Mouse (Mus musculus): Measurements from ENCODE around the gene Tpm4.
A peak's percentile ranks its signal among the peaks of the same experiment; 100 is the strongest.

Tpm4 gene

DNA sequence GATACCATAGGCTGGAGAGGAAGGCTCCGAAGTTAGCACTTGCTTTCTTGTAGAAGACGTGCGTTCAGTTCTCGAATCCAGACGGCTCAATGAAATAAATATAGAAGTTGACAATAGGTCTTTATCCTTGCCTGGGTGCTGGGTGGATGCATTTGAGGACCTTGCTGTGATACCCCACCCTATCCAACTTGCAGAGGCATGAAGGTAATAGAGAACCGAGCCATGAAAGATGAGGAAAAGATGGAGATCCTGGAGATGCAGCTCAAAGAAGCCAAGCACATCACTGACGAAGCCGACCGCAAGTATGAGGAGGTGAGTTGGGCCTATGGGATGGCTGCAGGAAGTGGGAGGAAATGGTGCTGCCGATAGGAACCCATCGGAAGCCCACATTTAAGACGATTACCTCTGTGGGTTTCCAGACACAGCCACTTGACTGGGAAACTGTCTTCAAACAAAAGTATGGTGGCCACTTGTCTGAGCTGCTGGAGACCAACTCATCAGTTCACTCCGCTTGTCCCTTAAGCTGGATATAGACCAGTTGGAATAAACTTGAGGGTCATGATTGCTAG is 8.6 kb downstream of the Tpm4 start:
- DNase-seq = no peak

DNA sequence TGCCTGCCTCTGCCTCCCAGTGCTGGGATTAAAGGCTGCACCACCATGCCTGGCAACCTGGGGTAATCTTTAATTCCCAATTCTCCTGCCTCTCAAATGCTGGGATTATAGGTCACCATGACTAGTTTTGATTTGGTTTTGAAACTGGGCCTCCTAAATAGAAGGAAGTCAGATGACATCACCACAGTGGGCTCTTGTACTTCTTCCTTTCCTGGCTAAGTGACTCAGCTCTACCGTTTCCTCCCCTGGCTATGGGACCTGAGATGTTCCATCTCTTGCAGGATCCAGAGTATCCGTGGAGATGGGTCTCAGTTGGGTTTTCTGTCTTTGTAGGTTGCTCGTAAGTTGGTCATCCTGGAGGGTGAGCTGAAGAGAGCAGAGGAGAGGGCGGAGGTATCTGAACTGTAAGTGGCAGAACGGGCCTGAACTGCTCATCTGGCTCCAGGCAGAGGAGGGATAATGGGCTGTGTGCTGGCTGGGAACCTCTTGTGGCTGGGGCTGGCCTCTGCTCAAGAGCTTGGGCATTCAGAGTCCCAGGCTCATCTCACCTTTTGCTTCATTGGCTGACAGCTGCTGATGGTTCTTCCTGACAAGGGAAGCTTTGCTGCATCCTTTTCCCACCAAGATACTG is 9.7 kb downstream of the Tpm4 start:
- DNase-seq = no peak

DNA sequence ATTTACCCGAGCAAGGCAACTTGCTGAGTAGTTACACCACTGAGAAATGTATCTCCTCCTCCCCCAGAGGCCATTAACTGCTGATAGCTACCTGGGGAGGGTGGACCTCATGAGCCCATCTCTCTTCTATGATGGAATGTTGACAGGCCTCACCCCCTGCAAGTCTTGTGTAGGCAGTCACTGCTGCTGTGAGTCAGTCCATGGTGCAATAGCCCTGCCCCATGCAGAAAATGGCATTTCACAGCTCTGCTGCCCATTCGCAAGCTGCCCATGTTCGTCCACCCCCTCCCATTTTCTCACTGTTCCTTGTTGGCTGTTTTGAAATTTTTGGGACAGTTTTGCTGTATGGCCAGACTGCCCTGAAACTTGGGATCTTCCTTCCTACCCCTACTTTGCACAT is 10.7 kb downstream of the Tpm4 start:
- DNase-seq = no peak

DNA sequence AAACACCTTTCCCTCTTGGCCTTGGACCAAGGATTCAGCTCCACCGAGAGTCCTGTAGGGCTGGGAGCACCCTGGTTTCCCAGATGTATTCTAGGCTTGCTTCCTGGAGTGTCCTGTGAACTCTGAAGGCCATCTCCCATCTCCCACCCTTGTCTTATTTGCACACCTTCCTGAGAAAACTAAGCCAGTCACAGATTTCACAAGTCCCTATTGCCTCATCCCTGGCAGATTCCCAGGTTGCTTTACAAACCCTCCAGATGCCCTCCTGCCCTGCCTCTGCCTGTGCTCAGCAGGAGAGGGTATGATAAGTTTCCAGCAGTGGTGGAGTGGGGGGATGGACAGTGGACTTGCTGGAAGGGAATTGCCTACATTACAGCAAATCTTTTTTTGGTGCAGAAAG is 11.3 kb downstream of the Tpm4 start:
- DNase-seq = no peak

DNA sequence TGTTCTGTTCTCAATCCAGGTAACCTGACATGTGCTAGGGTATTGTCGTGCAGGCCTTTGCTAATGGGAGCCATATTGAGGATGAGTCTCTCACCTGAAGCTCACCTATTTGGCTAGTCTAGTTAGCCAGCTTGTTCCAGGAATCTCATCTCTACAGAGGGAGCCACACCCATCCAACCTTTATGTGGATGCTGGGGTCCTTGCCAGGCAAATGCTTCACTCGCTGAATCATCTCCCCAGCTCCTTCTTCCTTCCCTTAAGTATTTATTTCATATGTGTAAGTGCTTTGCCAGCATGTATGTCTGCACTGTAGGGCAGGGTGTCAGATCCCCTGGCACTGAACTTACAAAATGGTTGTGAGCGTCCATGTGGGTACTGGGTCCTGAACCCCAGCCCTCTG is 11.8 kb downstream of the Tpm4 start:
- DNase-seq = no peak

DNA sequence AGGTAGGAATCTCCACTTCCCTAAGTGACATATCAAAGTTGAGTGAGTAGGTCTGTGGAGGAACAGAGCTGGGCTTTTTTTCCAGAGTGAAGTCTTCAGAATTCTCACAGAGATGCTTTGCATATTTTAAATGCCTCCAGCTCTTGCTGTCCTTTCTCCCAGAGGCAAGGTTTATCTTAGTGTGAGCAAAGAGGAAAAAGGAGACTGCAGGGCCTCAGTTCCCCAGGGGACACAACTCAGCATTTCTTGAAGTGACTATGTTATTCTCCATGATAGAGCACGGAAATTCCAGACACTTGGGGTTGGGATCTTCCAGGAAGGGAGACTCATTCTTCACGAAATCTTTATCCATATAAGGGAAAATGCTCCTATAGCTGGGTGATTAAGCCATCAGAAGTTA is 12.5 kb downstream of the Tpm4 start:
- no peak for DNase-seq

DNA sequence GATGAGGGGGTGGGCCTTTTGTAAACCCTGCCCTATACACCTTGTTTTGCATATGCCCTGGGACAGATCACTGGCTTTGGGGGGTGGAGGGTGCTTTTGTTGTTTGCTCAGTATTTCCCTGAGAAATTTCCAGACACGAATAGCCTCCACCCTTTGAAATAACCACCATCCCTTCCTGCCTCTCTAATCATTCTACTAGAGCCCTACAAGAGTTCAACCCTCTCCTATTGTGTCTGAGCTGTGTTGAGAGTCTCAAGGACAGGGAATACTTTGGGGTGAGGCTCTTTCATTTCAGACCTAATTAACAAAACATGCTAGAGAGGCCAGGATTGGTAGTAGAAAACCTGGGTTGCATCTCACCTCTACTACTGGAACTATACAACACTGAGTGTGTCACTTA is 14.3 kb downstream of the Tpm4 start:
- no peak for DNase-seq

DNA sequence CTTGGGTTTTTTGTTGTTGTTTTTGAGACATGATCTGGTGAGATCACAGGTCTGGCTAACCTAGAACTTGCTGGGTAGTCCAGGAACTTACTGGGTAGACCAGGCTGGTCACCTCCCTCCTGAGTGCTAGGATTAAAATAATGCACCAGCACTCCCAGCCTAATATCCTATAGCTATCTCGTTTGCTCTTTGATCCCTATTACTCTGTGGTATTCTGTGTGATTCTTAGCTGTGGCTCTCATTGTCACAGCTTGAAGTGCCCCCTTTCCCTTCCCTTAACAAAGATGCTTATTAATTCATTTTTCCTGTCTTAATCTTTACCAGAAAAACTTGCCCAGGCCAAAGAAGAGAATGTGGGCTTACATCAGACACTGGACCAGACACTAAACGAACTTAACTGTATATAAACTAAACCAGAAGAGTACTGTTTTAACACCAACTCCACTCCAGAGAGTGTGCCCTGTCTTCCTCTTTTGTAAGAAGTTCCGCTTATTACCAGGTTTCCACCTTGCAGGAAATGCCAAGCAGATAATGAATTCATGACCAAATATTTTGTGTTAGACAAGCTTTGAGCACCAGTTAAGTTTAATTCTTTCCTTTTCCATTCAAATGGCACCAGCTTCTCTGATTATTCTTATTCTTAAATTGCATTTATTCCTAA is 16.8 kb downstream of the Tpm4 start:
- DNase-seq = no peak

DNA sequence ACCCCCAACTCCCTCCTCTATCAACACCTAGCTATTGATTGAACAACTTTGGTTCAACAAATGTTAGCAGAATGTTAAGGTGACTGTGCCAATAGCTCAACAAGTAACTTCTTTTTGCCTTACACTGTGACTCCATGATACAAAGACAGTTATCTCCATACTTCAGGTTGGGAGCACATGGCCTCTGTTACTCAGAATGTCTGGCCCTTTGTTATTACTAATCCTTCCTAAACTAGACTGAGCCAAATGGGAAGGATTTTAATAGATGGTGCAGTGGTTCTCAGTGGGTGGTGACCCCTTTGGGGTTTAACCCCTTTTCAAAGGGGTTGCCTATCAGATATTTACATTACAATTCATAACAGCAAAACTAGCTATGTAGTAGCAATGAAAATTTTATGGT is 18.6 kb downstream of the Tpm4 start:
- no peak for DNase-seq

DNA sequence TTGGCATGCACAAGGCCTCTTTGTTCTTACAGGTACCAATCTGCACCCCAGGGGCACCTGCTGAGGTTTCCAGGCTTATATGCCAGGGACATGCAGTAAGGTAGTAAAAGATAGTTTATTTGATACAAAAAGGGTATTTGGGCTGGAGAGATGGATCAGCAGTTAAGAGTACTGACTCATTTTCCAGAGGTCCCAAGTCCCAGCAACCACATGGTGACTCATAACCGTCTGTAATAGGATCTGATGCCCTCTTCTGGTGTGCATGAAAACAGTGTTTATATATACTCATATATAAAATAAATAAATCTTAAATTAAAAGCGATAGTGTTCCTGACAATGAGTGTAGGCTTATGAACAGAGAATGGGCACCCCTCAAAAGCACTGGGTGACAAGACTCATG is 23.3 kb downstream of the Tpm4 start:
- no peak for DNase-seq

DNA sequence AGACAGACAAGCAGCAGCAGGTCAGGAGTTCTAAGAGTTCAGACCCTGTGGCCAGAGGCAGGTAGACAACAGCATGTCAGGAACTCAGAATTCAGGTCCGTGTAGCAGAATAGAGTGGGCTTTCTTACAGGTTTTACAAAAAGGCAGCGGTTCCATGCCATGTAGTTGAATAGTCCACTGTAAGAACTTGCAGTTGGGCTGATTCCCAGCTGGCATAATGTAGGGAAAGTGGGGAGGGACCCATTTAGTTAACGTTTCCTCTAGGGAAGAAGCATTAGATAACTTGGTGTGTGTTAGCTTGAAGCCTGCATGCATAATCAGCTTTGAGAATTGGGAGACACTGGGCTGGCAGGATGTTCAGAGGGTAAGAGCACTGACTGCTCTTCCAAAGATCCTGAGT is 24.0 kb downstream of the Tpm4 start:
- DNase-seq = no peak

DNA sequence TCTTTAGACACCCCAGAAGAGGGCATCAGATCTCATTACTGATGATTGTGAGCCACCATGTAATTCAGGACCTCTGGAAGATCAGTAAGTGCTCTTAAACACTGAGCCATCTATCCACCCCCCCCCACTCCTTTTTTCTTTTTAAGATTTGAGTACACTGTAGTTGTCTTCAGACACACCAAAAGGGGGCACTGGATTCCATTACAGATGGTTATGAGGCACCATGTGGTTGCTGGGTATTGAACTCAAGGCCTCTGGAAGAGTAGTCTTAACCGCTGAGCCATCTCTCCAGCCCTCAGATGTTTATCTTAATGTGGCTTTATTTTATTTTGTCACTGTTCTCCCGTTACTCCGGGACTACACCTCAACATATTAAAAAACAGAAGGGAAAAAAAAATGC is 25.2 kb downstream of the Tpm4 start:
- no peak for DNase-seq

DNA sequence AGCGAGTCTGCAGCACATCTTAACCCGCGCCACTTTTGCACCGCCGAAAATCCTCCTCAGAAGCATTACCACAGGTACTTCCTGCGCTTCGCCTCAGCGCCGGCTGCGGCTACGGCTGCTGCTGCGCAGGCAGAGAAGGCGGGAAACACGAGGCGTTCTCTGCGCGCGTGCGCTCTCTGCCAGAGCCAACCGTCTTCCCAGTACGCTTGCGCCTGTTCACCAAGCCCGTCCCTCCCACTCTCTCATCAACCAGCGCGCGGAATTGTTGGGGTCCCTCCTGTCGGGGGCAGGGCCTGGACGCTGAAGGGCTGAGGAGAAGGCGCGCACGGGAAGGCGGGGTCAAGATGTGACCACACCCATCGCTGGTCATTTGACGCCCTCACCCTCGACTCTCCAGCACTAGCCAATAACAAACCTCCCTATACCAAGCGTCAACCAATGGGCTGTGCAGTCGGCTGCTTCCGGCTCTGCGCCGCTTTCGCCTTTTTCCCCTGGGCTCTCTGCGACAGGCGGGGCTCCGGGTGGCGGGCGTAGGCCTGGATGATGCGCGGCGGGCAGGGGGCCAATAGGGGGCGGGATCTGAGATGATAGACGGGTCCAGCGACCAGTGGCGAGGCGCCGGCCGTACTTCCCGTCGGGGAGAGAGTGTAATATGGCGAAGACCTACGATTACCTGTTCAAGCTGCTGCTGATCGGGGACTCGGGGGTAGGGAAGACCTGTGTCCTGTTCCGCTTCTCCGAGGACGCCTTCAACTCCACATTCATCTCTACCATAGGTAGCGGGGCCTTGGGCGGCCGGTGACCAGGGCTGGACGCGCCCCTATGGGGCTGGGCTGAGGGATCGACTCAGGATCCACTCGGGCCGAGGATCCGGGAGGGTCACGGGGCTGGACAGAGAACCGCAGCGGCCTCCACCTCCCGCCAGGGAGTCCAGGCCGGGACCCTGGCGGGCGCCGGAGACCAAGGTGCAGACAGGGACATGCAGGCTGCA is 26.2 kb downstream of the Tpm4 start, which contains the start of gene Rab8a:
TSS of gene Rab8a (plus strand) at position 494 of the 991 bp plus-strand sequence.
- peak; percentile 100 for DNase-seq

DNA sequence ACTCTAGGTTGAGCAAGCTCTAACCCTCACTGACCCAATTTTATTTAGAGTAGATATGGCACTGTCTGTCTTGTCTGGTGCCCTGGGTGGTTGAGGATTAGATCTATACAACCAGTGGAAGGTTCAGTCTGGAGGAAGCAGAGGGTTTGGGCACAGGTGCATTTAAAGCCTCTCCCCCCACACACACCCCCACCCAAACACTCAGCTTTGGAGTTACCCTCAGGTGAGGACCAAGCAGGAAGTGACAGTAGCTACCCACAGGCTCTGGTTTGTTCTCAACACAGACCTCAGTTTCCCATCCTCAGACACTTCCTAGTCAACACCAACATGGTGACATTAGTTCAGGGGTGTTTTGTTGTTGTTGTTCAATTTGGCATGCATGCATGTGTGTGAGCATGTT is 28.0 kb downstream of the Tpm4 start:
- no peak for DNase-seq

DNA sequence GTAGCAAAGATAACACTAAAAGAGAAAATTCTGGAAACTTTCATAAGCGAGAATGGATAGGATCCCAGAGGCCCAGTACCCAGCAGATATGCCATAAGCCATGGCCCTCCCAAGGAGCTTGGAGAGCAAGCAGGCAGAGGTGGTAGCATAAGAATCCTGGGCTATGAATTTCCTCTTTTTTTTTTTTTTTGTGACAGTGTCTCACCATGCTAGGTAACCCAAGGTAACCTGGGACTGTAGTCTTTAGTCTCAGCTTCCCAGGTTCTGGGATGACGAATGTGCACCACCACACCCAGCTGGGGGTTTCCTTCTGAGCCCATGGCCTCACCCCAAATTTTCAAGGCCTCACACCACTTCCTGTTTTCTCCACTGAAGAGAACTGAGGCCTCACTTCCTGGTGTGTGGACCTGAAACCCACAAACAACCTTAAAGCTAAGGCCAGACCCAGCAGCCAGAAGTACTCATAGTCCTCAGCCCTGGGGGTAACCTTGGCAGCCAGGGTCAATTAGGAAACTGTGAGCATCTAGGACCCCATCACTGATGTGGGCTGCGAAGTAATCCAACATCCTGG is 34.4 kb downstream of the Tpm4 start:
- DNase-seq = no peak

DNA sequence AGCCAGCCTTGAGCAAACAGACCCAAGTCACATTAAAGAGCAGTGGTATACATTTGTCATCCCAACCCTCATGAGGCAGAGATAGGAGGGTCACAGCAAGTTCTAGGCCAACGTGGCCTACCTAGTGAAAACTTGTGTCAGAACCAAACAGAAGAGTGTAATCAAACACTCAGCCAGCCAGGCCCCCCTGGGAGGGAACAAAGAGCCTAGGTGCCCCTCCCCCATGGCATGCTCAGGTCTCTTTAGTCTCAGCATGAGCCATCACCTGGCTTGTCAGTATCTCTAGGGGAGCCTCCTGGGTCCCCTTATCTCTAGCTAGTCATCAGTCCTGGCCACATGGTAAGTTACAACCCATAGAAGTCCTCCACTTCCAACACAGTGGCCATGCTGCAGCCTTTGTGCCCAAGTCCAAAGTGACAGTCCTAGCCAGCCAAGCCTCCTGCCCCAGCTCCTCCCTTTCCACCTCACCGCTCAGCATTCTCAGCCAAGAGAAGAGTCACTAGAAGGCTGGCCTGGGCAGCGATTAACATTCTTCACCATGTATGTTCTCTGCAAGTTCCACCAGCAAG is 35.0 kb downstream of the Tpm4 start:
- DNase-seq = peak; percentile 45

DNA sequence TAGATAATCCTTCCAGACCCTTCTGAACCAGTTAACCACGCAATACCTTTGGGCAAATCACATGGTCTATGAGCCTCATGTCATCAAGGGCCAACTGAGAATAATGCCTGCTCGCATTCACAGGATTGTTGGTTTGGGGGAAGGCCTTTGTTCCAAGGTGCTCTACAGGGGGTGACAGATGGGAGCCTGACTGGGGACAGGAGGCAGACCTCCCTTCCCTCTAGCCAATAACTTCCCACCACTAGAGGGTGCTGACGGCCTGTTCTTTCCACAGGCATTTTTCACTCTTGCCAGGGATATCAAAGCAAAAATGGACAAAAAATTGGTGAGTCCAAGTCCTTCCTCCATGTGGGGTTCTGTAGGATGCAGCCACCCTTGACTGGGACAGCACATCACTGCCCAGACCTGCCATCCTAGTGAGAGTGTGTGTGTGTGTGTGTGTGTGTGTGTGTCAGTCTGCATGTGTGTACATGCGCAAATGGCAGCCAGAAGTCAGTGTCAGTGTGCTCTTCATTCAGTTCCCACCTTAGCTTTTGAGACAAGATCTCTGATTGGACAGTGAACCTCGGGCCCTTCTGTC is 42.7 kb downstream of the Tpm4 start:
- peak; percentile 88 for DNase-seq

DNA sequence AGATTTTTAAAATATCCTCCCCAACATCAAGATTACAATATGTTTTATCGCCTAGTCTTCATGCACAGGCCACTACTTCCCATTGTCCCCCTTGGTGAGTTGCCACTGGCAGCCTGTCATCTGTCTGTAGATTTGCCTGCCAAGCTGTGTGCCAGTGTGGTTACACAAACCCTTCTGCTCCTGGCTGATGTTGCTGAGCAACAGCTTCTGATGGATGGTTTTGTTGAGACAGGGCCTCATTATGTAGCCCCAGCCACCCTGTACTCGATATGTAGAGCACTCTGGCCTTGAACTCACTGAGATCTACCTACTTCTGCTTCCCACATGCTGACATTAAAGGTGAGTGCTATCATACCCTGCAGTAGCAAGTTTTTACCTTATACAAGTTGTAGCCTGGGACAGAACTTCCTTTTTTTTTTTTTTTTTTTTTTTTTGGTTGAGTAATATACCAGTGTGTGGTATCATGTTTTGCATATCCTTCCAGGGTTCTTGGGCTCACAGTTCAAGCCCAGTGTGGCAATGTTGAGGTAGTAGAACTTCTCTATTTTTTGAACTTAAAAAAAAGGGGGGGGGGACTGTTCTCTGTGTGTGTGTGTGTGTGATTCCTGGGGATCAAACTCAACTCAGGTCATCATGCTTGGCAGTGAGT is 48.9 kb downstream of the Tpm4 start:
- no peak for DNase-seq

DNA sequence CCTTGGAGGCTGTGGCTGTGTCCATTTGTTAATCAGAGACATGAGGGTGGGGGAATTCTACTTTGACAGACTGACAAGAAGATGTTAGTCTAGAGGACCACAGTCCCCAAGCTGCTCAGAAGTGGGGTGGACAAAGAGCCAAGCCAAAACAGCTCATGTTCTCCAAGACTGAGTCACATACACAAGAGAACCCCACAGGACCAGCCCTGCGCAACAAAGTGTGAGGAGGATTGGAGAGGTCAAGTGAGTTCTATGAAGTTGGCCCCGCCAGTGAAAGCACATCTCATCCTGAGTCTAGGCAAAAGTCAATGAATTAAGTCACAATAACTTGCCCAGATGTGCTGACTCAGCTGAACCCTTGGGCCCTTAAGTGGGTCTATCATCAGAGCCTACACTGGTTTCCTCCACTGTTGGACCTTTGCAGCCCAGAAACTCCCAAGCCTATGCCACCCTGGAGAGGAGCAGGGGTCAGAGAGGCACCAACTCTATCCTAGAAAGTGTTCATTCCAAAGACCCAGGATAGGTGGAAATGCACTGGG is 53.1 kb downstream of the Tpm4 start:
- DNase-seq = no peak

DNA sequence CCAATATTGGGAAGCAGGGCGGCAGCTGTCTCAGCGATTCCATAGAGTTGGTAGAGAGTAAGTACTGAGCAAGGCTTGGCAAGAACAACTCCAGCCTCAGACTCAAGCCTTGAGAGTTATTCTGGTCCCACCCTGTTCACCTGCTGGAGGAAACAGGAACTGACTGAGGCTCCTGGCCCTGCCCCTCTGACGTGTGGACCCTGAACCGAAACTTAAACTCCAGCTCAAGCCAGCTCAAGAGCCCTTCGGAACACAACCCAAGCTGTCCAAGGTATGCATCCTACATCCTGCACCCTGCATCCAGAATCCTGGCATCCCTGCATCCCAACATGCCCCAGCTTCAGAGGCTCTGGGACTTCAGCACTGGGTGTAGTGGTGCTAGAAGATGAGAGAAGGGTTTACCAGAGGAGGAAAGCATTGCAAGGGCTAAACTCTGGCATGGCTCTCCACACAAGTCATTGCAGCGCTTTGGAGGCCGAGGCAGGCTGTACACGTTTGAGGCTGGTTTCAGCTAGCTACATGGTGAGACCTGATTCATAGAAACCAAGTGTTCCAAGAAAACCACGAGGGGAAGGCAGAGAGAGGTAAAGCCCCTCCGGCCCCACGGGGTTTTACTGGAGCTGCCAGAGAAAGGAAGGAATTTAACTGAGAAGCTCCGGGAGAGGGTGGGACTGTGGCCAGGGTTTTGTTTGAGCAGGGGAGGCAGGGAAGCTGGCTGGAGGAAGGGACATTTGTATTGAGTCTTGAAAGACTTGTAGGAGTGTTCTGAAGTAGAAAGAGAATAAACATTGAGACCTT is 54.8 kb downstream of the Tpm4 start, which contains the start of gene Hsh2d:
TSS of gene Hsh2d (plus strand) at position 222 of the 798 bp plus-strand sequence.
- DNase-seq = no peak

DNA sequence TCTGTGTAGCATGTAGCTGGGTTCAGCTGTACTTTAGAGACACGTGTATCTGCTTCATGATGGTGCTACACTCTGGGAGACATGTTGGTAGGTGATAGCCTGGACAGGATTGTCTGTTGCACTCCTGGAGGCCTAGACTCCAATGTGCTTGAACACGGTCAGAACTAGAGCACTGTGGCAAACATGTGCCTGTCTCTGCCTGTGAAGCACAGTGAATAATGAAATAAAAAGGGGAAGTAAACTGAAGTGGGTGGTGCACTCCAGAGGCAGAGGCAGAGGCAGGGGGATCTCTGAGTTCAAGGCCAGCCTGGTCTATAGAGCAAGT is 55.4 kb downstream of the Tpm4 start:
- DNase-seq = no peak
